Mouse (Mus musculus) neural tube, embryonic 11.5 days (tissue): Measurements from ENCODE around the gene Ddx5. TPM values are rescaled to one million over a fixed set of nuclear protein-coding genes. Genes with fewer than 3 reads are reported as not detected.

Source experiments
- ATAC-seq: fragments of 200-750 bp; cut with Nextera tagmentation; 2 replicates; pipeline ENCODE4 v1.8.0; 2017; ENCODE audit warnings: moderate number of reproducible peaks, mild to moderate bottlenecking, moderate TSS enrichment, moderate library complexity; ENCODE audit not compliant: insufficient read depth, low FRiP score, low TSS enrichment
- DNase-seq: peaks from one replicate; pipeline ENCODE4 v3.0.0-alpha.2; 2015; ENCODE audit warnings: low spot score
- H3K27ac ChIP-seq: fragments of 300-500 bp; sonication (generic); 2 replicates; pipeline ENCODE4 v1.5.1; 2014; ENCODE audit warnings: low read depth, mild to moderate bottlenecking, low read length
- H3K27me3 ChIP-seq: fragments of 300-500 bp; sonication (generic); 2 replicates; pipeline ENCODE4 v1.6.1; 2014; ENCODE audit warnings: mild to moderate bottlenecking, low read length, mixed read lengths; ENCODE audit not compliant: control insufficient read depth, insufficient read depth
- H3K36me3 ChIP-seq: fragments of 300-500 bp; sonication (generic); 2 replicates; pipeline ENCODE4 v1.6.1; 2014; ENCODE audit warnings: mild to moderate bottlenecking, low read length, moderate library complexity, mixed read lengths; ENCODE audit not compliant: control insufficient read depth, insufficient read depth
- H3K4me1 ChIP-seq: fragments of 300-500 bp; sonication (generic); 2 replicates; pipeline ENCODE4 v1.6.1; 2014; ENCODE audit warnings: low read length, mixed read lengths; ENCODE audit not compliant: control insufficient read depth, insufficient read depth
- H3K4me2 ChIP-seq: fragments of 300-500 bp; sonication (generic); 2 replicates; pipeline ENCODE4 v1.6.1; 2014; ENCODE audit warnings: low read depth, mild to moderate bottlenecking, moderate library complexity
- H3K4me3 ChIP-seq: fragments of 300-500 bp; sonication (generic); 2 replicates; pipeline ENCODE4 v1.5.1; 2014; ENCODE audit warnings: low read depth, low read length
- H3K9ac ChIP-seq: fragments of 300-500 bp; sonication (generic); 2 replicates; pipeline ENCODE4 v1.6.1; 2014; ENCODE audit warnings: mild to moderate bottlenecking, low read length
- H3K9me3 ChIP-seq: fragments of 300-500 bp; sonication (generic); 2 replicates; pipeline ENCODE4 v1.6.1; 2016; ENCODE audit warnings: low read length; ENCODE audit not compliant: control insufficient read depth
- WGBS: fragments of 180-500 bp; shearing (Covaris S2); extraction: QIAGEN DNeasy Blood & Tissue Kit; methylation state at CpG from one replicate; pipeline ENCODE4 v1.1.7; 2014; 5-methylcytosine and 5-hydroxymethylcytosine counted together
- polyA plus RNA-seq: library from polyadenylated mRNA; unstranded; fragments of >200 nt; fragmentation: Nextera tagmentation; extraction: Ambion mirVana; gene quantifications from 2 replicates; pipeline ENCODE4 v1.2.1, GENCODE M21; 2014

Gene Ddx5
- polyA plus RNA-seq, 1 experiment from 2014 or later, result 500 TPM

- H3K4me2 ChIP-seq, result no peak overlapping the region
- H3K27ac ChIP-seq, result no peak overlapping the region
- no peak for DNase-seq
- no peak overlapping the region for H3K4me3 ChIP-seq
- H3K27me3 ChIP-seq, result no peaks in the 10 kb centered on the region
- ATAC-seq, result no peak
- WGBS, result 87% methylated on average over 9 of the region's 9 CpGs
- no peaks in the 10 kb centered on the region for H3K4me1 ChIP-seq
- H3K36me3 ChIP-seq, result peaks cover 21% of the 10 kb centered on the region
- no peak overlapping the region for H3K9ac ChIP-seq
- no peaks in the 10 kb centered on the region for H3K9me3 ChIP-seq
These were observed 30.6 kb upstream of the Ddx5 start for GRCm38 (mm10) chr11:106819595-106819994.

- Histone ChIP-seq H3K4me1 (no peaks in the 10 kb centered on the region), H3K27me3 (no peaks in the 10 kb centered on the region), H3K27ac (no peak overlapping the region), H3K4me2 (no peak overlapping the region), H3K9ac (no peak overlapping the region), H3K9me3 (no peaks in the 10 kb centered on the region), H3K36me3 (peaks cover 18% of the 10 kb centered on the region), H3K4me3 (no peak overlapping the region)
- ATAC-seq (no peak), DNase-seq (no peak)
- WGBS, result 93% methylated on average over 9 of the region's 9 CpGs
These were observed 29.4 kb upstream of the Ddx5 start for GRCm38 (mm10) chr11:106818341-106818740.

- Histone ChIP-seq H3K9ac (no peak overlapping the region), H3K27ac (no peak overlapping the region), H3K27me3 (no peaks in the 10 kb centered on the region), H3K4me3 (no peak overlapping the region), H3K36me3 (peaks cover 18% of the 10 kb centered on the region), H3K4me2 (no peak overlapping the region), H3K4me1 (no peaks in the 10 kb centered on the region), H3K9me3 (no peaks in the 10 kb centered on the region)
- ATAC-seq (no peak), DNase-seq (no peak)
- 95% methylated on average over 6 of the region's 6 CpGs for WGBS
These were observed 28.8 kb upstream of the Ddx5 start for GRCm38 (mm10) chr11:106817808-106818207.

- Histone ChIP-seq H3K9ac (no peak overlapping the region), H3K4me1 (no peaks in the 10 kb centered on the region), H3K9me3 (no peaks in the 10 kb centered on the region), H3K27me3 (no peaks in the 10 kb centered on the region), H3K4me3 (no peak overlapping the region), H3K4me2 (no peak overlapping the region), H3K36me3 (peaks cover 18% of the 10 kb centered on the region), H3K27ac (no peak overlapping the region)
- DNase-seq, result no peak
- WGBS, result 90% methylated on average over 3 of the region's 3 CpGs
- ATAC-seq, result no peak
These were observed 28.2 kb upstream of the Ddx5 start for GRCm38 (mm10) chr11:106817156-106817555.

- WGBS, result 84% methylated on average over 7 of the region's 7 CpGs
- ATAC-seq (no peak), DNase-seq (no peak)
- Histone ChIP-seq H3K4me2 (no peak overlapping the region), H3K9me3 (no peaks in the 10 kb centered on the region), H3K36me3 (peaks cover 18% of the 10 kb centered on the region), H3K4me1 (no peaks in the 10 kb centered on the region), H3K27ac (no peak overlapping the region), H3K27me3 (no peaks in the 10 kb centered on the region), H3K9ac (no peak overlapping the region), H3K4me3 (no peak overlapping the region)
These were observed 27.3 kb upstream of the Ddx5 start for GRCm38 (mm10) chr11:106816316-106816715.

GRCm38 (mm10) chr11:106815761-106816160, 26.8 kb upstream of the Ddx5 start:
- Histone ChIP-seq H3K27ac (no peak overlapping the region), H3K4me1 (no peaks in the 10 kb centered on the region), H3K9ac (no peak overlapping the region), H3K4me3 (no peak overlapping the region), H3K4me2 (no peak overlapping the region), H3K9me3 (no peaks in the 10 kb centered on the region), H3K36me3 (peaks cover 16% of the 10 kb centered on the region), H3K27me3 (no peaks in the 10 kb centered on the region)
- ATAC-seq (no peak), DNase-seq (no peak)
- WGBS, result 98% methylated on average over 2 of the region's 2 CpGs

- Histone ChIP-seq H3K4me3 (no peak overlapping the region), H3K27ac (no peak overlapping the region), H3K4me2 (no peak overlapping the region), H3K4me1 (no peaks in the 10 kb centered on the region), H3K9ac (no peak overlapping the region), H3K9me3 (no peaks in the 10 kb centered on the region), H3K36me3 (peaks cover 16% of the 10 kb centered on the region), H3K27me3 (no peaks in the 10 kb centered on the region)
- ATAC-seq, result no peak
- WGBS, result 92% methylated on average over 2 of the region's 2 CpGs
- DNase-seq, result no peak
These were observed 26.3 kb upstream of the Ddx5 start for GRCm38 (mm10) chr11:106815331-106815730.

- Histone ChIP-seq H3K4me1 (no peaks in the 10 kb centered on the region), H3K36me3 (peaks cover 16% of the 10 kb centered on the region), H3K27ac (no peak overlapping the region), H3K4me3 (no peak overlapping the region), H3K9ac (no peak overlapping the region), H3K4me2 (no peak overlapping the region), H3K9me3 (no peaks in the 10 kb centered on the region), H3K27me3 (no peaks in the 10 kb centered on the region)
- DNase-seq (no peak), ATAC-seq (no peak)
- WGBS, result 79% methylated on average over 14 of the region's 14 CpGs
These were observed 25.8 kb upstream of the Ddx5 start for GRCm38 (mm10) chr11:106814601-106815320.

- WGBS, result 92% methylated on average over 7 of the region's 7 CpGs
- H3K27me3 ChIP-seq, result no peaks in the 10 kb centered on the region
- H3K9me3 ChIP-seq, result no peaks in the 10 kb centered on the region
- H3K4me1 ChIP-seq, result no peaks in the 10 kb centered on the region
- no peak overlapping the region for H3K4me2 ChIP-seq
- no peak overlapping the region for H3K27ac ChIP-seq
- no peak overlapping the region for H3K9ac ChIP-seq
- no peak for ATAC-seq
- no peak for DNase-seq
- no peak overlapping the region for H3K4me3 ChIP-seq
- peaks cover 14% of the 10 kb centered on the region for H3K36me3 ChIP-seq
These were observed 23.6 kb upstream of the Ddx5 start for GRCm38 (mm10) chr11:106812410-106813136.
